Mouse (Mus musculus): Measurements from ENCODE around the gene Arhgap23.

GRCm38 (mm10) chr11:97542171-97543150 lies 127.1 kb downstream of the Arhgap23 start:
- TF ChIP-seq CTCF (IDR thresholded peaks at IDR 0.05; ENCODE audit: borderline replicate concordance, extremely low read depth, insufficient read depth, insufficient read length) (no peak), POLR2A (IDR thresholded peaks at IDR 0.05; ENCODE audit: borderline replicate concordance, extremely low read depth, insufficient read depth, insufficient read length, poor library complexity, severe bottlenecking) (no peak)

All from brain, embryonic 14.5 days (tissue).